Mouse (Mus musculus) heart, postnatal 0 days (tissue): ENCODE data around the gene Robo1.

ENCODE experiments used
- CTCF ChIP-seq: IDR thresholded peaks from 2 replicates; pipeline ENCODE4 v1.5.1; 2016; ENCODE audit warnings: antibody characterized with exemption, control low read depth, low read depth
- EP300 ChIP-seq: IDR thresholded peaks from 2 replicates; pipeline ENCODE4 v1.6.1; 2016; ENCODE audit warnings: antibody characterized with exemption, low read depth

DNA sequence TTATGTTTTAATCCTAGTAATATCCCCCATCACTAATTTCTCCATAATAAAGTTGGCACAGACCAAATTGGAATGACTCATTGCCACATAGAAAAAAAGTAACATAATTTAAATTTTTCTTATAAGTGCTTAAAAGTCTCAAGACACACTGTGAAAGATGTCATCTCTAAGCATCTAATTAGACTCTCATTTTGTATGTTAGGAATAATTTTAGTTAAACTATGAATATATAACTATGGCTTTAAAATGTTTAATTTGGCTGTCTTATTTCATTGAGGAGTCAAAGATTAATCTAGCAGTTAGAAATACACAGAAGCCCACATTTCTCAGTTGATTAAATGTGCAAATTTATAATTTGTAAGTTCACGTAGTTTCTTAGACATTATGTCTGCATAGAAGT lies 530.9 kb downstream of the Robo1 start:
- TF ChIP-seq CTCF, result no peak
- TF ChIP-seq EP300, result no peak
